Mouse (Mus musculus) forelimb bud, embryonic 11.5 days (tissue): ENCODE results near the gene Iqgap2.
A peak's percentile ranks its signal among the peaks of the same experiment; 100 is the strongest.

Experiments used
- DNase-seq: peaks from one replicate; pipeline ENCODE4 v3.0.0-alpha.2; 2012; ENCODE audit warnings: low read depth, low spot score

Iqgap2 gene

GRCm38 (mm10) chr13:95618859-95619258 is 272.9 kb downstream of the Iqgap2 start:
- no peak for DNase-seq

GRCm38 (mm10) chr13:95618309-95618712 is 273.4 kb downstream of the Iqgap2 start, which contains the start of gene F2r:
TSS of gene F2r (minus strand) at chr13:95618487.
- peak; percentile 89 for DNase-seq

DNA sequence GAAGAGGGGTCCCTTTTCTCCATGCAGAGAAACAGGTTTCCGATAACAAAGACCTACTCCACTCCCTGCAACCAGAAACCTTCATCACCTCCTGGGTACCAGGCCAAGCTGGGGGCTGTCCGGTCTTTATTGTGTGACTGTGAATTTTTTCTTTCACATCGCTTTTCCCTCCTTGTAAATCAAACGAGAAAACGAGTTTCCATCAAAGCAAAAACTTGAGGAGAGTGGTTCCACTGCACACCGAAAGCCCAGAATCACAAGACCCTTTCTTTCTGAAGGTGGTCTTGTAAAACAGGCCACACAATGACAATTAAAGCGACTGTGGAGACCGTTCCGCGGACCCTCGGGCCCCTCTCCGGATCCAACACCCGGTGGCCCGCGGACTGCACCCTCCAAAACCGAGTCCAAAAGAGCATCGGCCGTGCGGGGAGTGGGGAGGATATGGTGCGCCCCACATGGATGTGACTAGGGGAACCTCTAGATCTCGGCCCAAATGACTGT is 274.0 kb downstream of the Iqgap2 start:
- no peak for DNase-seq

GRCm38 (mm10) chr13:95617082-95617670 is 274.5 kb downstream of the Iqgap2 start:
- no peak for DNase-seq

- no peak for DNase-seq
Measured at GRCm38 (mm10) chr13:95616512-95616911, 275.2 kb downstream of the Iqgap2 start.

- no peak for DNase-seq
Measured at GRCm38 (mm10) chr13:95614757-95615156, 277.0 kb downstream of the Iqgap2 start.

DNA sequence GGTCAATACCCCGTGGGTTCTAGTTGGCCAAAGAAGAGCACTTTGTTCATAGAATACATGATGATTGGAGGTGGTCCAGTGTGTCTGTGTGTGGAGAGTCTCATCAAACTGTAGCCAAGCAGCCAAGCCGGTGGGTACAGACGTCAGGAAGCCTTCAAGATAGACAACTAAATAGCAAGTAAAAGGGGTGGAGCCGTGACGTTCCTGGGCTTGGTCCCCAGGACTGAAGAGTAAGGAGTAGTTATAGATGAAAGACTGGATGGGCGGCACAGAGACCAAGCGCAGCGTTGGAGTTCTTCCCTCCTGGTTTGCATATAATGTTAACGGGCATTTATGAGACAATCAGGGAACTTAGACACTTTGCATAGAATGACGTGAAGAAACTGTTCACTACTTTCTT is 279.5 kb downstream of the Iqgap2 start:
- DNase-seq = no peak

DNA sequence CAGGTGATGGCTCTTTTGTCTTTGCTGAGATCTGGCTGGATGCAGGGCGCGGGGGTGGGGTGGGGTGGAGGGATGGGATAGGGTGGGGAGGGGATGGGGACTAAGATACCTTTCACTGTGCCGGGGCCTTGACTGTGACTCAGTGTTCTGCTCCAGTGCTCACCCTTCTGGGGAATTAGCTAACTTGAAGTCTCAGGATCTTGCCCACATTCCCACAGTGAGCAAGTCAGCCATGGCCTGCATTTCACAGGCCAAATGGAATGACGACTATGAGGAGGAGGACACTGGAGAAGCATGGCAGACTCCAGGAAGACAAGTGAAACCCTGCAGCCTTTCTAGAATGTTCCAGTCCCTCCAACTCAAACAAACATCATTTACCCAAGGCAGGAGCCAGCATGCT is 280.0 kb downstream of the Iqgap2 start:
- DNase-seq = no peak

DNA sequence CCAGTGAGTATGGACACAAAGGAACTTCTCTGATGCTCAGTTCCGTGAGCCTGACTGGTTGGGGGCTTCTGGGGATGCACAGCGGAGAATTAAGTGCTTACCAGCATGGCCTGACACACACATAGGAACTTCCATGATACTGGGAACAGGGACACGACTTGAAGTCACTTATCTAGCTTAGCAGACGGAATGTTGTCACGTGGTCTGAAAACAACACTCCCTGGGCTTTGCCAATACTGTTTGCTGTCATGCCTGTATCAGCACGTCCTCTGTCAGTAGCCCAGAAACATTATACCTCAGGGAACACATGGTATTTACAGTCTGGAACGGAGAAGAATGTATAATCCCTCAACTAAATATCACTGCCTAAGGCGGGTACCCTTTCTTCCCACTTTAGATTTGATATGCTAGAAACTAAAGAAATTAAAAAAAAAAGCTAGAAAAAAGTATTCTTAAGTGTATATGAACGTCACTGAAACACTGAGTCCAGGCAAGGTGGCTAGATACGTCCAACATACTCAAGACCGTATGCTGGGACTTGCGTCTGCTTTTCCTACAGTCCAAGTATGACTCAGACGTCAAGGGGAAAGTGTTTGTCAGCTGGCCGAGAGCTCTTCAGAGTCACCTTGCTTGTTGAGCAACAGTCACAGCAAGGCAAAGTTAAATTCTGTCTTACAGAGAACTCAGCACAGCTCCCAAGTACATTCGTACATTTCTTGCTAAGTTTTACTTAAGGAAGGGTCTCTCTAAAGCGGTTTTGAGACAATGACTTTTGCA is 280.7 kb downstream of the Iqgap2 start:
- DNase-seq = no peak

DNA sequence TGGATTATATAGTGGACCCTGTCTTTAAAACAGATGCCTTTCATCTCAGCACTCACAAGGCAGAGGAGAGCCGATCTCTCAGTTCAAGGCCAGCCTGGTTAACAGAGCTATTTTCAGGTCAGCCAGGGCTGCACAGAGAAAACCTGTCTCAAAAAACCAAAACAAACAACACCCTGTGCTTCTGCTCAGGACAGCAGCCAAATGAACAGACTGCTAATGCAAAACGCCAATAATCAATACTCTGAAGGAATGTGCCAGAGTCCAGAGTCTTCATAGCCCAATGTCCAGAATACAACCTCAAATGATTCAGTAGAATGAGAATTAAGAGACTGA is 282.7 kb downstream of the Iqgap2 start:
- DNase-seq = no peak

DNA sequence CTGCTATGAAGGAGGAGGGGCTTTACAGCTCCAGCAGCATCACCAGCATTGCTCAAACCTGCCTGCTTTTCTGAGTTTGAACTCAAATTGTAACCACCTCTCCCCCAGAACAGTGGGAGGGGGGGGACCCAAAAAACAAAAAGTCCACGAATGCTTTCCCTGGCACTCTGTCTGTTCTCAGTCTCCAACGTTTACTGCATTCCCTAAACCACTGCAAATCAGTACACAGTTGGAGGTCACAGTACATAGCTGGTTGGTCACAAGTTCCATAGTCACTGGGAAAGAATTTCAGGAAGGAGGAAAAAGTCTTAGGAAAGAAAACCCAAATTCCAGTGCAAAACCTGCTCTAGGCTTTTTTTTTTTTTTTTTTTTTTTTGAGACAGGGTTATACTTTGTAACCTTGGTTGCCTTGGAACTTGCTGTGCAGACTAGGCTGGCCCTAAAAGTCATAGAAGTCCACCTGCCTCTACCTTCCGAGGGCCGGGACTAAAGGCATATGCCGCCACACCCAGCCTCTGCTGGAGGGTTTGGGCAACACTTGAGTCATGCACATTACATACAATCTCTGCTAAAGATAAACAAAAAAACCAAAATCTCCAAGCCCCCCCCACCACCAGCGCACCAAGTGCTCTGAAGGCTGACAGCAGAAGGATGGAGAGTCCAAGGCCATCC is 283.2 kb downstream of the Iqgap2 start:
- no peak for DNase-seq

GRCm38 (mm10) chr13:95607019-95607418 is 284.7 kb downstream of the Iqgap2 start:
- DNase-seq = no peak

DNA sequence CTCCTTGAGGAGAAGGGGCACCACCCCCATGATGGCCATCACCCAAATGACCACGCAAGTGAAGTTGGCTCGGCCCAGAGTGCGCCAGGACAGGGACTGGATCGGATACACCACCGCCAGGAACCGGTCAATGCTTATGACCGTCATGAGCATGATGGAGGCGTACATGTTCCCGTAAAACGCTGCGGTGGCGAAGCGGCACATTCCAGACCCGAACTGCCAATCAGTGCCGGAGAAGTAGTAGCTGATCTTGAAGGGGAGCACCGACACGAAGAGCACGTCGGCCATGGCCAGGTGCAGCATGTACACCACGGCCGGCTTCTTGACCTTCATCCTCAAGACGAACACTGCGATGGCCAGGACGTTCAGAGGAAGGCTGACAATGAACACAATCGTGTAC is 287.4 kb downstream of the Iqgap2 start:
- DNase-seq = no peak

DNA sequence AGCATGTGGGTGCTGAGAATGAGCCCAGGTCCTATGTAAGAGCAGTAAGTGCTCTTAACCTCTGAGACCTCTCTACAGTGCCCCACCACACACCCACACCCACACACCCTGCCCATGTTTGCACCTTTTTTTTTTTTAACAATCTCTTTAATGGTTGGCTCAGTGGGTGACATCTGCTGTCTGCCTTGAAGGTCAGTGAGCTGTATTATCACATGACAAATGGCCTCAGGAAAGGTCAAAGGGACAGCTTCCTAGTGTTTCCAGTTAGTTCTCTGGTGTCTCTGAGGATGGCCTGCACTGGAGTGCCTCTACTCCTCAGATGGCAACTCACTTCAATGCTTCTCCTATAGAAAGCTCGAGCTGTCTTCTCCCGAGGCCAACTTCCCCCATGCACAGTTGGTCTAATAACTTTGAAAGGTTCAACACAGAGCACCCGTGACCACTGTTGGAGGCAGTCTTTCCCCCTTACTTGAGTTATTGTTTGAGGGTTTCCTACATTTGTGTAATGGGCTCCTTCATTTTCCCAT is 291.8 kb downstream of the Iqgap2 start:
- DNase-seq = no peak

DNA sequence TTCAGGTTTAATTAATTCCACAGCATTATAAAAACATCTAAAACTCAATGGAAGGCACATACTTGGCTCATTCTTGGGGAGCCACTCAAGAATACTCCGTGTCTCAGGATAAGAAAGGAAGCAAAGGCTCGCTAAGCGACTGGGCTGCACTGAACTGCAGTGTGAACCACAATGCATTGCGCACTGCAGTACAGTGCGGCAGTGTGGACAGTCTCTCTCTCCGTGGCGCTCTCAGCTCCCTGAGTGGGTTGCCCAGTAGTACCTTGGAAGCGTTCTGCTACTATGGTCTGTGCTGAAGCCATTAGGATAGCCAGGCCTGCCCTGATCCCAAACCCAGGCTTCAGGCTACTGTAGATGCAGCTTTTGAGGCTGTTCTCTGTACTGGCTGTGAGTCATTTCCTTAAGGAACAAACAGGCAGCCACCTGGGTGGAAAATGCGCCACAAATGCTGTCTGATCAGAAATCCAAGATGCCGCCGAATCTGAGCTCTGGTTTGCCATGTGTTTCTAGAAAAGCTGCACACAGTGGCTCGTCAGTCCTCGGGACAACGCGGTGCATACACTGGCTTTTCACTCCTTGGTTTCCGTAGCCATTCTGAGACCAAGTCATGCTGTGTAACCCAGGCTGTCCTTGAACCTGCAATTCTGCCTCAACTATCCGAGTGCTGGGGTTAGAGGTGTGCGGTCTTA is 293.3 kb downstream of the Iqgap2 start:
- no peak for DNase-seq

- no peak for DNase-seq
Measured at GRCm38 (mm10) chr13:95597578-95597977, 294.1 kb downstream of the Iqgap2 start.

DNA sequence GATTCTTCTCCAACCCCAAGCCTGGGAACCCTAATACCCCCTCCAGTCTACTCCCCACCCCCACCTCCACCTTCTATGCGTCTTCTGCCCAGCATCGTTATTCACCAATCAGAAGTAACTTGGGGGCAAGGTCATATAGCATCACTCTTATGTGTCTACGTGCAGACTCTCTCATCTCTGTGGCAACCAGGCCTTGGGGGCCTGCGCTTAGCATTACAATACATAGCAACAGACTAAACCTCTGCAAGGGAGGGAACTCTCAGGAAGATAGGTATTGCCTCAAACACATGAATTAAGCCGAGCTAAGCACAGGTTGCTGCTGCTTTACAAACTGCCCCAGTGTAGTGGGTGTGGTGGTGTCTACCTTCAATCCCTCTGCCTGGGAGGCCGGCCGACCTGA is 295.0 kb downstream of the Iqgap2 start:
- no peak for DNase-seq

DNA sequence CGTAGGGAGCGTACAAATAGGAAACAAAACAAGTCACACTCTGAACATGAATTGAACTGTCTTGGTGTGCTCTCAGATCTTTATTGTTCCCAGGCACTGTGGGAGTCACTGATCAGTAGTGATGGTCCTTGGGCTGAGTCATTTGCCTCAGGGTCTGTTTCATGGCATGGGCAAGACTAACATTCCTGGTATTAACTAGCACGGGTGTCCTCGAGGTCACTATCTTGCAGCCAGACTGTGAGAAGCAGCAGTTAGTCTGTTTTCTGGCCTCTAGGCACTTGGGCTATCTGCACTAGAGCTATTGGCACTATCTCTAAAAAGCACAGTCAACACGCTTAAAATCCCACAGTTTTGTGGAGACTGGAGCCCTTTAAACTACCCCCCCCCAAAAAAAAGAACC is 295.8 kb downstream of the Iqgap2 start:
- DNase-seq = no peak

GRCm38 (mm10) chr13:95595411-95595810 is 296.3 kb downstream of the Iqgap2 start:
- DNase-seq = no peak

GRCm38 (mm10) chr13:95592860-95593259 is 298.9 kb downstream of the Iqgap2 start:
- DNase-seq = no peak

DNA sequence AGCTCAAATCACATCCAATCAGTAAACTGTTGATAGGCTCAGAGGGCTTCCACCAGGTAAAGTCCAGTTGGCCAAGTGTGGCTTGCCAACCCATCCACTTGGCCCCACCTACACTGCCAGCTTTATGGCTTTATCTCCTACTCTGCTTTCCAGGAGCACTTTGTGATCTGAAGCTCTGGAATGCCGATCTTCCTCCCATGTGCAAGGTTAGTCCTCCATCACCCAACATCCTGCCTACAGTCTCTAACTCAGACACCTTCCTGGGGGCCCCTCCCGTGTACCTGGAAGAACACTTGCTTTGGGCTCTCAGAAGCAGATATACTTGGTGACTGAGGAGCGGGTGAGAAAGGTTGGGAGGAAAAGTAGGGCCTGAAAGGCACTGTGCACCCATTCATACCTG is 300.1 kb downstream of the Iqgap2 start:
- no peak for DNase-seq

GRCm38 (mm10) chr13:95587628-95588027 is 304.1 kb downstream of the Iqgap2 start:
- DNase-seq = no peak
